Mouse (Mus musculus): Measurements from ENCODE around the gene Bcl2l2. TPM values are rescaled to one million over a fixed set of nuclear protein-coding genes. Genes with fewer than 3 reads are reported as not detected.

Bcl2l2 gene
- polyA plus RNA-seq, 1 experiment from 2014 or later, result 5.3 TPM

DNA sequence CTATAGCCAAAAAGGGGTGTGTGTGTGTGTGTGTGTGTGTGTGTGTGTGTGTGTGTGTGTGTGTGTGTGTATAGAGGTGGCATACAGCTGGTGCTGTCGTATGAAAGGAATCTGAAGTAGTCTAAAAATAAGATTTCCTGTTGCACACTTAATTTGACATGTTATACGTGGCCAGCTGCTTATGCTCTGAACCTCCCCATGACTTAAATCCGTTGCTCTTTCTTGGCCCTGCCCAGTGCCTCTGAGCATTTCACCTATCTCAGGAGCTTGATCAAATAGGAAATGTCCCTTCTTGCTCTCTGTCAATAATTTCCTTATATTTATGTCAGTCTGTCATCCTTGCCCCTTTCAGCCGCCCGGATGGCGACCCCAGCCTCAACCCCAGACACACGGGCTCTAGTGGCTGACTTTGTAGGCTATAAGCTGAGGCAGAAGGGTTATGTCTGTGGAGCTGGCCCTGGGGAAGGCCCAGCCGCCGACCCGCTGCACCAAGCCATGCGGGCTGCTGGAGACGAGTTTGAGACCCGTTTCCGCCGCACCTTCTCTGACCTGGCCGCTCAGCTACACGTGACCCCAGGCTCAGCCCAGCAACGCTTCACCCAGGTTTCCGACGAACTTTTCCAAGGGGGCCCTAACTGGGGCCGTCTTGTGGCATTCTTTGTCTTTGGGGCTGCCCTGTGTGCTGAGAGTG, 990 bp downstream of the Bcl2l2 start:
- peak overlapping the region; percentile 84 for H3K9ac ChIP-seq (ENCODE audit: low read depth, low read length)
- peaks cover 12% of the 10 kb centered on the region; the same call in 1 of the 2 replicates for H3K36me3 ChIP-seq (ENCODE audit: control insufficient read depth, insufficient read depth, low read length)
- H3K4me2 ChIP-seq (replicated peaks; ENCODE audit: low read depth, low read length), result peak overlapping the region; percentile 80
- no peaks in the 10 kb centered on the region for H3K9me3 ChIP-seq (ENCODE audit: control insufficient read depth, low read length)
- 14% methylated on average over 21 of the region's 21 CpGs for WGBS
- H3K4me3 ChIP-seq (ENCODE audit: low read length), result peak overlapping the region; percentile 73
- ATAC-seq (ENCODE audit: low FRiP score, low TSS enrichment), result peak; percentile 5; the same call in 1 of the 2 replicates
- no peaks in the 10 kb centered on the region for H3K27me3 ChIP-seq (ENCODE audit: control insufficient read depth, insufficient read depth, low read length)
- H3K27ac ChIP-seq (ENCODE audit: low read depth, low read length), result peak overlapping the region; percentile 95
- H3K4me1 ChIP-seq (ENCODE audit: control insufficient read depth, insufficient read depth, low read length), result peaks cover 7% of the 10 kb centered on the region; the same call in 1 of the 2 replicates

DNA sequence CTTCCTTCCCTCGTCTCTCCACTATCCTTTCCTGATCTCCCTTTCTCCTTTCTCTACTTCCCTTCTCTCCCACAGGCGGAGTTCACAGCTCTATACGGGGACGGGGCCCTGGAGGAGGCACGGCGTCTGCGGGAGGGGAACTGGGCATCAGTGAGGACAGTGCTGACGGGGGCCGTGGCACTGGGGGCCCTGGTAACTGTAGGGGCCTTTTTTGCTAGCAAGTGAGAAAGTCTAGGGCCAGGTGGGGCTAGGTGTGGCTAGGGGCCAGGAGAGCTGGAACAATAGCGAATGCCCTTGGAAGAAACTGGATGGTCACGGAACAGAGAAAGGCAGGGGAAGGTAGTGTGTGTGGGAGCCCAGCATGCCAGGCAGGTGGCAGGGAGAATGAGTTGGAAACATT, 2.1 kb downstream of the Bcl2l2 start:
- Histone ChIP-seq H3K36me3 (ENCODE audit: control insufficient read depth, insufficient read depth, low read length) (peaks cover 12% of the 10 kb centered on the region; the same call in 1 of the 2 replicates), H3K9ac (ENCODE audit: low read depth, low read length) (no peak overlapping the region; the same call in 1 of the 2 replicates), H3K4me2 (replicated peaks; ENCODE audit: low read depth, low read length) (no peak overlapping the region; the same call in 1 of the 2 replicates), H3K27ac (ENCODE audit: low read depth, low read length) (no peak overlapping the region), H3K9me3 (ENCODE audit: control insufficient read depth, low read length) (no peaks in the 10 kb centered on the region), H3K4me1 (ENCODE audit: control insufficient read depth, insufficient read depth, low read length) (peaks cover 7% of the 10 kb centered on the region; the same call in 1 of the 2 replicates), H3K27me3 (ENCODE audit: control insufficient read depth, insufficient read depth, low read length) (no peaks in the 10 kb centered on the region), H3K4me3 (ENCODE audit: low read length) (no peak overlapping the region)
- WGBS, result 88% methylated on average over 11 of the region's 11 CpGs
- no peak for ATAC-seq (ENCODE audit: low FRiP score, low TSS enrichment)

DNA sequence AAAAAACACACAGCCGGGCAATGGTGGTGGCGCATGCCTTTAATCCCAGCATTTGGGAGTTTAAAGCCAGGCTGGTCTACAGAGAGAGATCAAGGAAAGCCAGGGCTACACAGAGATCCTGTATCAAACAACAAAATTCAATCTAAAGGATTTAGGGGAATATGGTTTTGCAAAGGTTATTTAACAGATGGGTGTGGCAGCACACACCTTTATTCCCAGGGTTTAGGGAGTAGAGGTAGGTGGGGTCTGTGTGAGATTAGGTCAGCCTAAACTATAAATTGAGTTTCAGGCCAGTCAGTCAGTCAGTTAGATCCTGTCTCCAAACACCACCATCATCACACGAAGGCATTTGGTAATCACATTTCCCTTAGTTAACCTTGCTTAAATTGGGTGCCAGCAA, 9.0 kb downstream of the Bcl2l2 start, which contains the start of gene Pabpn1:
Pabpn1 (plus strand) TSS at position 301 of the 400 bp plus-strand sequence.
- H3K9me3 ChIP-seq (ENCODE audit: control insufficient read depth, low read length), result no peaks in the 10 kb centered on the region
- peaks cover 20% of the 10 kb centered on the region for H3K36me3 ChIP-seq (ENCODE audit: control insufficient read depth, insufficient read depth, low read length)
- ATAC-seq (ENCODE audit: low FRiP score, low TSS enrichment), result no peak
- peaks cover 24% of the 10 kb centered on the region for H3K4me1 ChIP-seq (ENCODE audit: control insufficient read depth, insufficient read depth, low read length)
- peak within 1 kb of the TSS; percentile 49 for H3K4me2 ChIP-seq (replicated peaks; ENCODE audit: low read depth, low read length)
- 97% methylated on average over 3 of the region's 3 CpGs for WGBS
- peak within 1 kb of the TSS; percentile 79 for H3K27ac ChIP-seq (ENCODE audit: low read depth, low read length)
- no peaks in the 10 kb centered on the region for H3K27me3 ChIP-seq (ENCODE audit: control insufficient read depth, insufficient read depth, low read length)
- H3K9ac ChIP-seq (ENCODE audit: low read depth, low read length), result peak within 1 kb of the TSS; percentile 58; the same call in 1 of the 2 replicates
- peak within 1 kb of the TSS; percentile 98 for H3K4me3 ChIP-seq (ENCODE audit: low read length)

DNA sequence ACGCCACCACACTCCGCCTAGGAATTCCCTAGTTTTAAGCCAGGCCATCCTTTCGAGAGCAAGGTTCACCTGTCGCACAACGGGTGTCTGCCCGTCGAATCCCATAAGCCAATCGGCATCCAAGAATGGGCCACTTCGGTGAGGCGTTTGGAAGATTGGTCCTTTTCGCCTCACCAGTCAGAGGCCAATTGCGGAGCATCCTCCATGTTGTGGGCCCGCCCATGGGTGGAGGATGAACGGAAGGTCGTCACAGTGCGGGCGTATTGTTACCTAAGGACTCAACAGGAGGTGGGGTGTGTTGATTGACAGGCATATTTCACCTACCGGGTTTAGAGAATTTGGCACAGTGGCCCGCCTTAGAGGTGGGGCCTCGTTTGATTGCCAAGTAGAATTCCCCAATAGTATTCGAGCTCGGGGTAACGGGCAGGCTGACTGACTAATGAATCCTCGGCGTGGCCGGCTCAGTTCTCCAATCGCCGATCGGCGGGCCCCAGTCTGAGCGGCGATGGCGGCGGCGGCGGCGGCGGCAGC, 10.5 kb downstream of the Bcl2l2 start:
- H3K27me3 ChIP-seq (ENCODE audit: control insufficient read depth, insufficient read depth, low read length), result no peaks in the 10 kb centered on the region
- peak overlapping the region; percentile 100 for H3K9ac ChIP-seq (ENCODE audit: low read depth, low read length)
- H3K36me3 ChIP-seq (ENCODE audit: control insufficient read depth, insufficient read depth, low read length), result peaks cover 32% of the 10 kb centered on the region
- peak overlapping the region; percentile 93 for H3K27ac ChIP-seq (ENCODE audit: low read depth, low read length)
- no peaks in the 10 kb centered on the region for H3K9me3 ChIP-seq (ENCODE audit: control insufficient read depth, low read length)
- peak overlapping the region; percentile 49 for H3K4me2 ChIP-seq (replicated peaks; ENCODE audit: low read depth, low read length)
- peak; percentile 99 for ATAC-seq (ENCODE audit: low FRiP score, low TSS enrichment)
- peaks cover 28% of the 10 kb centered on the region for H3K4me1 ChIP-seq (ENCODE audit: control insufficient read depth, insufficient read depth, low read length)
- peak overlapping the region; percentile 98 for H3K4me3 ChIP-seq (ENCODE audit: low read length)
- under 1% methylated on average over 38 of the region's 38 CpGs for WGBS

DNA sequence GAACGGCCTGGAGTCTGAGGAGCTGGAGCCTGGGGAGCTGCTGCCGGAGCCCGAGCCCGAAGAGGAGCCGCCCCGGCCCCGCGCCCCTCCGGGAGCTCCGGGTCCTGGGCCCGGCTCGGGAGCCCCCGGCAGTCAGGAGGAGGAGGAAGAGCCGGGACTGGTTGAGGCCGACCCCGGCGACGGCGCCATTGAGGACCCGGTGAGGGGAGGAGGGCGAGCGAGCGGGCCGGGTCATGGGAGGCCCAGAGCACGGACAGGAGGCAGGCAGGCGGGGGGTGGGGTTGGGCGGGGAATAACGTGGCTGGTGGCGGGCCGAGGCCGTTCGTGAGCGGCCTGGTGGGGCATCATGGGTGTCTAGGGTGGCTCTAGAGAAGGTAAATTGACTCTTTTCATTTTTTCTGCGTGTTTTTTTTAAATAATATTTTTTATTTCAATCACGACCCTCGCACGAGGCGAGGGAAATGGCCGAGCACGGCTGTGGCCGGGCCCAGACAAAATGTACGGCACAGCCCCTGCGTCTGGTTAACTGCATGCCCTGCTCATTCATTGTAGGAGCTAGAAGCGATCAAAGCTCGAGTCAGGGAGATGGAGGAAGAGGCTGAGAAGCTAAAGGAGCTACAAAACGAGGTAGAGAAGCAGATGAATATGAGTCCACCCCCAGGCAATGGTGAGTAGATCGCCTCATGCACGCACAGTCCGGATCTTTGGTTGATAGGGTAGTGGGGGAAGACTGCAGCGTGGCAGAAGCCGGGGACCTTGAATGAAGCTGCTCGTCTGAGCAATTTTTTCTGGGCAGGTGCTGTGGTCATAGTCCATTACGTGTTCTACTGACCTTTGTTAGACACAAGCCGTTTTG, 11.3 kb downstream of the Bcl2l2 start:
- no peaks in the 10 kb centered on the region for H3K9me3 ChIP-seq (ENCODE audit: control insufficient read depth, low read length)
- no peaks in the 10 kb centered on the region for H3K27me3 ChIP-seq (ENCODE audit: control insufficient read depth, insufficient read depth, low read length)
- H3K4me3 ChIP-seq (ENCODE audit: low read length), result peak overlapping the region; percentile 98
- H3K4me1 ChIP-seq (ENCODE audit: control insufficient read depth, insufficient read depth, low read length), result peaks cover 28% of the 10 kb centered on the region
- peaks cover 32% of the 10 kb centered on the region for H3K36me3 ChIP-seq (ENCODE audit: control insufficient read depth, insufficient read depth, low read length)
- peak overlapping the region; percentile 73 for H3K4me2 ChIP-seq (replicated peaks; ENCODE audit: low read depth, low read length)
- peak; percentile 68 for ATAC-seq (ENCODE audit: low FRiP score, low TSS enrichment)
- H3K9ac ChIP-seq (ENCODE audit: low read depth, low read length), result peak overlapping the region; percentile 100
- under 1% methylated on average over 54 of the region's 54 CpGs for WGBS
- peak overlapping the region; percentile 93 for H3K27ac ChIP-seq (ENCODE audit: low read depth, low read length)

DNA sequence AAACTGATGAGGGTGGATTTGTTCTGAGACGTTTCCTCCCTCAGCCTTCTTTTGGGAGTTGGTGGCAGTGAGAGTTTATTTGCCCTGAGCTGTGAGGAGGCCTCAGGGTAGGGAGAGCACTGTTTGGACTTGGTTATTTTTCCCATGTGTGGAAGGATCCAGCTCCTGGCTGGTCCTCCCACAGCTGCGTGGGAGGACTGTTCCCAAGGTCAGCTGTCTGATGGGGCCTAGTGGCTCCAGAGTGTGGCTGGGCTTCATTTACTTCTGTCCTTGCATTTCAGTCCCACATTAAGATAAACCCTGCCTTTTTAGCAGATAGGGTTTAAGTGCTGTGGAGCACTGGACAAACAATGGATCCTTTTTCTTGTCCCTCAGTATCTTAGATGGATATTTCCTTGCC, 14.3 kb downstream of the Bcl2l2 start:
- no peak overlapping the region for H3K4me3 ChIP-seq (ENCODE audit: low read length)
- no peak overlapping the region for H3K4me2 ChIP-seq (replicated peaks; ENCODE audit: low read depth, low read length)
- H3K9me3 ChIP-seq (ENCODE audit: control insufficient read depth, low read length), result no peaks in the 10 kb centered on the region
- peaks cover 32% of the 10 kb centered on the region for H3K36me3 ChIP-seq (ENCODE audit: control insufficient read depth, insufficient read depth, low read length)
- peak overlapping the region; percentile 55; the same call in 1 of the 2 replicates for H3K27ac ChIP-seq (ENCODE audit: low read depth, low read length)
- H3K4me1 ChIP-seq (ENCODE audit: control insufficient read depth, insufficient read depth, low read length), result peaks cover 28% of the 10 kb centered on the region
- no peaks in the 10 kb centered on the region for H3K27me3 ChIP-seq (ENCODE audit: control insufficient read depth, insufficient read depth, low read length)
- no peak for ATAC-seq (ENCODE audit: low FRiP score, low TSS enrichment)
- WGBS, result 36% methylated on average over 2 of the region's 2 CpGs
- H3K9ac ChIP-seq (ENCODE audit: low read depth, low read length), result no peak overlapping the region

DNA sequence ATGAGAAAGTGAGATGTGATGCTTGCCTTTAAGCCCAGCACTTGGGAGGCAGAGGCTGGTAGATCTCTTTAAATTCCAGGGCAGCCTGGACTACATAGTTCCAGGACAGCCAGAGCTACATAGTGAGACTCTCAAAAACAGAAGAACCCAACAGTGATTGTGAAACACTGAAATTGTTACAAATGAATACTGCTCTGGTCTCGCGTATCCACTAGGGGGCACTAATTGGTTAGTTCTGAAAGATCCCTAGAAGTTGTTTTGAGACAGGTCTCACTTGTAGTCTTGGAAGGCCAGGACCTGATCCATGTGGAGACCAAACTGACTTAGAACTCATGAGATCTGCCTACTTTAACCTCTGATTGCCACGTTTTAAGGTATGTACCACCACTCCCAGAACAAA, 17.2 kb downstream of the Bcl2l2 start:
- H3K27ac ChIP-seq (ENCODE audit: low read depth, low read length), result peak overlapping the region; percentile 19; the same call in 1 of the 2 replicates
- WGBS, result 0% methylated on average over 3 of the region's 3 CpGs

DNA sequence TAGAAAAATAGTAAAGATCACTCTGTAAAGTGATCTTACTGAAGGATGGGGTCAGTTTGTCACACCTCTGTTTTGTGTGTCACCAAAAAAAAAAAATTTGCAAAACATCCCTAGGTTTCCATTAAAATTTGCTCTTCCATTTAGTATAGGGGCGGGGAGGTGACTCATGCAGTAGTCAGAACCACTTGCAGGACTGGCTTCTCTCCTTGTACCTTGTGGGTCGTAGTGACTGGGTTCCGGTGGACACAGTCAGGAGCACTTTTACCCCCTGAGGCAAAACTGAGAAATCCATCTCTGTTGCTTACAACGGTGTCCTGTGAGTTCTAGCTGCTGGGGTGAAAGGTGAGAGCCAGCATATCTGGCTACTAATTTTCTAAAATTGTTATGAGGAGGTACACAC, 20.5 kb downstream of the Bcl2l2 start:
- WGBS, result 83% methylated on average over 4 of the region's 4 CpGs
- Histone ChIP-seq H3K27ac (ENCODE audit: low read depth, low read length) (no peak overlapping the region), H3K4me3 (ENCODE audit: low read length) (no peak overlapping the region), H3K4me1 (ENCODE audit: control insufficient read depth, insufficient read depth, low read length) (no peaks in the 10 kb centered on the region), H3K9ac (ENCODE audit: low read depth, low read length) (no peak overlapping the region), H3K9me3 (ENCODE audit: control insufficient read depth, low read length) (no peaks in the 10 kb centered on the region), H3K36me3 (ENCODE audit: control insufficient read depth, insufficient read depth, low read length) (peaks cover 30% of the 10 kb centered on the region), H3K27me3 (ENCODE audit: control insufficient read depth, insufficient read depth, low read length) (no peaks in the 10 kb centered on the region), H3K4me2 (replicated peaks; ENCODE audit: low read depth, low read length) (no peak overlapping the region)
- ATAC-seq (ENCODE audit: low FRiP score, low TSS enrichment), result no peak

More for the DNA sequence above, 17.2 kb downstream of the Bcl2l2 start:
- Histone ChIP-seq H3K9me3 (ENCODE audit: control insufficient read depth, low read length) (no peaks in the 10 kb centered on the region), H3K9ac (ENCODE audit: low read depth, low read length) (no peak overlapping the region), H3K36me3 (ENCODE audit: control insufficient read depth, insufficient read depth, low read length) (peaks cover 32% of the 10 kb centered on the region), H3K4me1 (ENCODE audit: control insufficient read depth, insufficient read depth, low read length) (peaks cover 19% of the 10 kb centered on the region), H3K4me3 (ENCODE audit: low read length) (no peak overlapping the region), H3K4me2 (replicated peaks; ENCODE audit: low read depth, low read length) (no peak overlapping the region), H3K27me3 (ENCODE audit: control insufficient read depth, insufficient read depth, low read length) (no peaks in the 10 kb centered on the region)
- ATAC-seq (ENCODE audit: low FRiP score, low TSS enrichment), result peak; percentile 55
